Mouse (Mus musculus): Measurements from ENCODE around the gene Ctdsp2.

Gene Ctdsp2

GRCm38 (mm10) chr10:127042468-127043115, 64.1 kb downstream of the Ctdsp2 start:
- no peak for DNase-seq (ENCODE audit: low spot score)

GRCm38 (mm10) chr10:127043187-127043586, 64.7 kb downstream of the Ctdsp2 start:
- no peak for DNase-seq (ENCODE audit: low spot score)

GRCm38 (mm10) chr10:127047954-127048353, 69.4 kb downstream of the Ctdsp2 start, which contains the start of gene Cyp27b1:
Cyp27b1 (plus strand) TSS chr10:127048250.
- no peak for DNase-seq (ENCODE audit: low spot score)

GRCm38 (mm10) chr10:127048608-127049394, 70.3 kb downstream of the Ctdsp2 start:
- DNase-seq (ENCODE audit: low spot score): no peak

Data from T-cell, adult 2 months (primary cell).